Mouse (Mus musculus) cerebellum, adult 18-20 months (tissue): Measurements from ENCODE around the gene R3hdm4.

Experiments
- DNase-seq, 2 experiments: peaks; one replicate each; pipeline ENCODE4 v3.0.0; 2021

R3hdm4 gene

DNA sequence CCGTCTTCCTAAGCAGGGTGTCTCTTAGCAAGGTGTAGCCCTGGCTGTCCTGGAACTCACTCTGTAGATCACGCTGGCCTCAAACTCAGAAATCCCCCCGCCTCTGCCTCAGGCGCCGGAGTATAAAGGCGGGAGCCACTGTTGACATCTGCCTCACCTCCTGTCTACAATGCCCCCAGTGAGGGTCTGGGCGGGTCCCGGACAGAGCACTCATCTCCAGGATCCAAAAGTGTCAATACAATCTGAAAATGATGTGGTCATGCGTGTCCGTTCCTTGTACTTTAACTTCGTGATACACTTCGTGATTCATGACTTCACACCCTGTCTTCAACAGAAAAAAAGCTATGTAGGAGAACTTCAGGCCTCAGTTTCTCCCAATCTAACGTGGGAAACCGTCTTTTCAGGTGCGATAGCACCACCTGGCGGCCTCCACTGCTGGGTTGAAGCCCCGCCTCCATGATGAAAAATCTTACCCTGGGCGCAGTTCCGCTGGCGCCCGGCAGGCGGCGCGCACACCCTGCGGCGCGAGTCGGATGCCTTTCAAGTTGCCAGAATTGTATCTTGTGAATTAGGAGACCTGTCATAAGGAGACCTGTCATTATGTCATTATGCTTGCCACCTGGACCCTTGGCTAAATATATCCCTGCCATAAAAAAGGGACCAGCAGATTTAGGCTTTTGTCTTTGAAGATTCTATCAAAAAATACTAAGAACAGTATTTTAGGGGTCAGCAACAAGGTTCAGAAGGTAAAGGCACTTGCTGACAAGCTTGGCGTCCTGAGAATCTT, 4.2 kb upstream of the R3hdm4 start:
- peak; percentile 88 to 99 for DNase-seq

DNA sequence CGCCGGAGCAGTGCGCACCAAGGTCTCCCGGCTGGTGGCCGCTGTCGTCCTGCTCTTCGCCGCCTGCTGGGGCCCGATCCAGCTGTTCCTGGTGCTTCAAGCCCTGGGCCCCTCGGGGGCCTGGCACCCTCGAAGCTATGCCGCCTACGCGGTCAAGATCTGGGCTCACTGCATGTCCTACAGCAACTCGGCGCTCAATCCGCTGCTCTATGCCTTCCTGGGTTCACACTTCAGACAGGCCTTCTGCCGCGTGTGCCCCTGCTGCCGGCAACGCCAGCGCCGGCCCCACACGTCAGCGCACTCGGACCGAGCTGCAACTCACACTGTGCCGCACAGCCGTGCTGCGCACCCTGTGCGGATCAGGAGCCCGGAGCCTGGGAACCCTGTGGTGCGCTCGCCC, 564 bp upstream of the R3hdm4 start:
- DNase-seq, result peak in 1 of 2 experiments; percentile 56

DNA sequence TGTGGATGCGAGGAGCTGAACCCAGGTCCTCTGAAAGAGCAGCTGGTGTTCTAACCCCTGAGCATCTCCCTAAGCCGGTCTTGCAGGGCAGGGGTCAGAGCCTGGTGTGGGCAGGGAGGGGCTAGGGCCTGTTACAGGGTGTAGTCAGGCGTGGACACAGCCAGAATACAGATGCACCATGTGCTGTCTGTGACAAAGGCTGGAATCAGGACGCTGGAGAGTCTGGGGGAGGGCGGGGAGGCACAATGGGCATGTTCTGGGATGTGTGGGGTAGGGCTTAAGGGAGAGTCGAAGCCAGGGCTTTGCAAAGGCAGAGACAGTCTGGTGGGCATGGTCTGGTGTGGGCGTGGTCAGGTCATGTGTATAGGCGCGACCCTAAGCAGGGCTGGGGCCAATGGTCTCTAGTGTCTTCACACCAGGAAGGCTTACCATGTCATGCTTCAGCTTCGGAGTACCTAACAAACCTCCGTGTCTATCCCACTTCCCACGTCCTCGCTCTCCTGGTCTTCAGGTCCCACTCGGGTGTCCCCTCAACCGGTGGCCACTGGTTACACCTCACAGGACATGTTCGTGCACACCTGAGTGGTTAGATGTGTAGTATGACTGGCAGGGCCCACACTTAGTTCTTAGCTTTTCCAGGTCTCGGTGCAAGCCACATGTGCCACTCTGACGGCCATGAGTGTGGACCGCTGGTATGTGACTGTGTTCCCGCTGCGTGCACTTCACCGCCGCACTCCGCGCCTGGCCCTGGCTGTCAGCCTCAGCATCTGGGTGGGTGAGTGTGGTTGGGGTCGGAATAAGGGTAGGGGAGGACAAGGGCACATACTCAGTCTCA, 735 bp downstream of the R3hdm4 start:
- no peak for DNase-seq

DNA sequence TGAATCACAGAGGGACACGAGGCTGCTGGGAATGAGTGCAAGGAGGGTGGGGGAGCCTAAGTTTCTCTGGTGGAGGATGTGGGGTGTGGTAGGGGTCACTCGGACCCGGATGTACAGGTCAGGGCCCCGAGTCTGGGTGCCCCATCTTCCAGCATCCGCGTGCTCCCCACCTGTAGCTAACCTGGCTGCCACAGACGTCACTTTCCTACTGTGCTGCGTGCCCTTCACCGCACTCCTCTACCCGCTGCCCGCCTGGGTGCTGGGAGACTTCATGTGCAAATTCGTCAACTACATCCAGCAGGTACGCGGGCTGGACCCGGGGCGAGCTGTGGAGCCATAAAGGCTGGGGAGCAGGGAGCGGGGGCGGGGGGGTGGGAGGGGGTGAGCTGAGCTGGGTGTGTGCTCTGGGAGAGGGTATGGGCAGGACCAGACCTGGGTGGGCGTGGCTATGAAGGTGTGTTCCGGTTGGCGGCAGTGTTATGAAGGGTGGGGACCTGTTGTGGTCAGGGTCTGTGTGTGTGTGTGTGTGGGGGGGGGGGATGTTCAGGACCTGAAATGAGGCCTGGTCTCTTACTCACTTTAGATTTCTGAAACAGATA, 1.7 kb downstream of the R3hdm4 start:
- DNase-seq, result no peak

DNA sequence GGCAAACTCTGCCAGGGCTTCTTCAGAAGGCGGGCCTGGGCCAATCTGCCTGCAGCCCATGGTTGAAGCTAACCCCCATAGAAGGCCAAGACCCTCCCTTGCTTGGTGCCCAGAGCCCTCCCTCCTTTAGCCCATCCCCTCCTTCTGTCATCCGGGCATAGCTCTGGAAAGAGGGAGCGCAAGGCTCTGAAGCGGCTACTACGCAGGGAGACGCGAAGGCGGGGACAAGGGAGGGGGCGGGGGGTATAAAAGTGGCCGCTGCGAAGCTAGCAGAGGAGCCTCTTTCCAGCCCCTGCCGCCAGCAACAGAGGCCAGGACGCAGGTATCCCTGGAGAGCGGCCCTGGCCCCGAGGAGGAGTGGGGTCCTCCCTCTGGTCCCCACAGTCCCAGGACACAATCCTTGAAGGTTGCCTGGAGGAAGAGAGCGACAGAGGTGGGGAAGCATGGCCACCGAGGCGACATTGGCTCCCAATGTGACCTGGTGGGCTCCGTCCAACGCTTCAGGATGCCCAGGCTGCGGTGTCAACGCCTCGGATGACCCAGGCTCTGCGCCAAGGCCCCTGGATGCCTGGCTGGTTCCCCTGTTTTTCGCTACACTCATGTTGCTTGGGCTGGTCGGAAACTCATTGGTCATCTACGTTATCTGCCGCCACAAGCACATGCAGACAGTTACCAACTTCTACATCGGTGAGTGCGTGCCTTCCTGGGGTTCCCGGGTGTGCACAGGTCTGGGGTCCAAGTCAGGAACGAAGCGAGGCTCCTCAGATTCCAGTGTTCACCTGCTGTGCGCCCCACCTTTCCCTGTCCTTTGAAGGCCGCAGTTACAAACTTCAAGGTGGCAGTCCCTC, 2.6 kb downstream of the R3hdm4 start:
- peak; percentile 54 to 56 for DNase-seq

DNA sequence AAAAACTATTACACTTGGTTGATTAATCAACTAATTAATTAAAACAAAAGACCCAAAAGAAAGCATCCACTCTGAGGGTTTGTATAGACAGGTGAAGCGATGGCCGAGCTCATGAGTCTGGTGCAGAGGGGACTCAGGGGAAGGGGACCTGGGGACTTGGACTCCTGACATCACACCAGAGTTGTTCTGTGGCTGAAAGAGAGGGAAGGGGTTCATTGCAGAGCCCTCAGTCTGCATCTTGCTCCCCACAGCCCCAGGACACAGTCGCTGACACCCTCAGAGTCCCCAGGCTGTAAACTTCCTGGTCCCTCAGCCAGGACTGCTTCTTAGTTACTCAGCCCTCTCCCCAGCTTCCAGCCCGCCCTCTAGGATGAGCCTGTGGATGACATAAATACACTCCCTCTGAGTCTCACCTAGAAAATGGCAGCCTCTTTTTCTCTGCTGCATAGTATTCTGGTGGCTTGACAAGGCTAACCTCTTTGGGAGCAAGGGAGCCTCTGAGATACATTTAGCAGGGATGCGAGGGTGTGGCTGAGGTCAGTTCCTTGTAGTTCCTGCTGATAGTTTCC, 3.4 kb downstream of the R3hdm4 start:
- no peak for DNase-seq

DNA sequence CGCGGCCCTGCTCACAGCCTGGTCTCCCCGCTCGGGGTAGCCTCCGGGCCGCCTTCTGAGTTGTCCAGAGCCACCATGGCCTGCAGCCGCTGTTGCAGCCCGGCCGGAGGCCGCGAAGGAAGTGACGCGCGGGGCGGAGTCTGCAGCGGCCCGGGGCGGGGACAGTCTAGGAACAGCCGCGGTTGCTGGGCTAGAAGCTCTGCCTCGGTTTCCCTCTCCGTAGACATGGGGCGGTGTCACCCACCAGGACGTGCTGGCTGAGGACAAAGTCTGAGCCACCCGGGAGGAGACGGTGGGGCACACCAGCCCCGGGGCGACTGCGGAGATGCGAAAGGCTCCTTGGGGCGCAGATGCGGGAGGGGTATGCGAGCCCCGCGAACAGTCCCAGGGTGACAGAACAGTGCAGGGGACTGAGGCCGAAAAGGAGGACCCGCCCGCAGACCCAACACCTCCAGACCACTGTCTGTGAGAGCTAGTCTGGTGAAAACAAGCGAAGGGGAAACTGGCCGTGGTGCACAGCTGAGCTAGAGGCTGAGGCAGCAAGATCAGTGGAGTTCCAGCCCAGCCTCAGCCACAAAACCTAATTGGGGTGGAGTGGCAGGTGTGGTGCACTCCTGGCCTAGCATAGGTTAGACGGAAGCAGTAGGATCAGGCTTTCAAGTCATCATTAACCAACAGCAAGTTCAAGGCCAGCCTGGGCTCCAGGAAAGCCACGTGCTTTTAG, 4.0 kb downstream of the R3hdm4 start, which contains the start of gene Kiss1r:
Gene Kiss1r (plus strand): TSS at position 164 of the 724 bp plus-strand sequence.
- peak; percentile 90 to 93 for DNase-seq

DNA sequence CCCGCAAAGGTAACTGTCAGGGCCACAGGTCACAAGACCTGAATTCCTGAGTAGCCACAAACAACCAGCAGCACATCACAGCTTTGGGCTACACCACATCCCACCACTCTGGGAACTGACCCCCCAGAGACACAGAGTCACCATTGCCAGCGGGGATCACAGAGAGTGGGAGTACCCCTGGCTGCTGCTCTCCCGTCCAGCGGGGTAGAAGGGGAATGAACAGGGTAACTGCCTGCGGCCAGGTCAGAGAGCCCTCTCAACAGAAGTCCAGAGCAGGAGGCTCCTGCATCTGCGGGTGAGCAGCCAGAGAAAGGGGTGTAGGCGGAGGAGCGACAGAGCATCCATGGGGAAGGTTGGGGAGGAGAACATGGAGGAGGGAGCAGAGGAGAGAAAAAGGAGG, 4.9 kb downstream of the R3hdm4 start:
- peak in 1 of 2 experiments; percentile 40 for DNase-seq

DNA sequence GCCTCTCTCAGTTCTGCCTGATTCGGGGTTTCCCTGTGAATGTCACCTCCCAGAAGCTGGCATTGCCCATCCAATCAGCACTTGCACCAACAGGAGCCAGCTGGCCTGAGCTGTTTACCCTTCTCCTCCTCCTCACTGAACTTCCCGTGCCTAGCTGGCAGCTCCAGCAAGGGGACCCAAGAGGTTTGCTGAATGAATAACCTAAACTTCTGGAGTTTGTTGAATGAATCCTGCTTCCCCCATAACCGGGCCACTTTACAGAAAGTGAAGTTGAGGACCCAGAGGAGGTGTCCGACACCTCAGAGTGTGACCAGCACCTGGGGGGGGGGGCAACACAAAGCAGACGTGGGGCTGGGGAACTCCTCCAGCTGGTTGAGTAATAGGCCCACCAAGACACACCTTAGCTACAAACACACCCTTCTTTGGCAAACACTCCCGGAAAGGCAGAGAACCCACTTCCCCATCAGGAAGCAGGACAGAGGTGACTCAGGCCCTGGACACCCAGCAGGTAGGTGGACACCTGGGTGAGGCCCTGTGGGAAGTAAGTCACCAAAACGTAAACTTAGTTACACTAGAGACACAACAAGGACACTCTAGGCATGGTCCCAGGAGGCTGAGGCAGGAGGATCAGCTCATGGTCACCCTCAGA, 5.9 kb downstream of the R3hdm4 start:
- DNase-seq, result no peak

DNA sequence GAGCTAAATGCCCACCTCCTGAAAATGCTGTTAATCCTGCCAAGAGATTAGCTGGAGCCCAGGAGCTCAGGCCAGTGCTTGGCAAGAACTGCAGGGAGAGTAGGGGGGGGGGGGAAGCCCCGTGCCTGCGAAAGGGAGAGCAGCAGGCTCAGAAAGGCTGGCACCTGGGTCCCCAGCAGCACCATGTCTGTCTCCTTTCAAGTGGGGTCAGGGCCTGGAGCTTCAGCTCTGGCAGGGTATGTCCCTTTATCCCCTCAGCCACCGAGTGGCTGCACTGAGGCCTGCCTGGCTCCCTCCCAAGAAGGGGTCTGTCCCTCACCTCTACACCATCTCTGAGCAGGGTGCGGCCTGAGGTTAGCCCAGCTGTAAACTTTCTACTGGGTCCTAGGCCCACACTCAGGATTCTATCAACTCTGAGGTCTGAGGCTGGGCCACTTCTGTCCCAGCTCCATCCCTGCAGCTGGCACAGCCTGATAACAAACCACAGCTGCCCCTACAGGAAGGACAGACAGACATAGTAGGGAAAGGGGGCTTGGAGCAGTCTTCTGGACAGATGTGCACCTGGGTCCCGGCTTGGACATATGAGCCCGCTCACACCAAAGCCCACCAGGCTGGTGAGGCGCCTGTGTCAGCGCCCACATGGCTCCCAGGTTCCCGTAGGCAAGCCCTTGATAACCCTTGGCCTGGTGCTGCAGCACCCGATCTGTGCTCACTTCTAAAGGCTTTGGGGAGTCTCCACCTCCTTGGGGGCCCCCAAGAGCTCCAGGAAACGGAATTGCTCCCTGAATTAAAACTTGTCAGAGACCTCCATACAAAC, 6.7 kb downstream of the R3hdm4 start:
- DNase-seq, result no peak

DNA sequence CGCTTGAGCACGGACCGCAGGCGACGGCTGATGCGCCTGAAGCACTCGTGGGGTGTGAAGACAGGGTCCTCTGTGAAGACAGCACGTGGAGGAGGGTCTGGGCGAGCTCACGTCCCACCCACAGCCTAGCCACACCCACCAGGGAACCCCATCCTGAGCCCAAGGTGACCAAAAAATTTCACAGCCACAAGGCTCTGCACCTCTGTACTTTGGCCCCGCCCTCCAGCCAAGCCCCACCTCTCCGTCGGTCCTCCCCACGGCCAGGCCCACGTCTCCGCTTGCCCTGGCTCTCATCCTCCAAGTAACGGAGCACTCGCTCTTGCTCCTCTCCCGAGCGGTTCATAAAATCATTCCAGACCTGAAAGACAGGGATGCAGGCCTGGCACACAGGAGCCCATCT, 8.6 kb downstream of the R3hdm4 start:
- DNase-seq, result no peak

DNA sequence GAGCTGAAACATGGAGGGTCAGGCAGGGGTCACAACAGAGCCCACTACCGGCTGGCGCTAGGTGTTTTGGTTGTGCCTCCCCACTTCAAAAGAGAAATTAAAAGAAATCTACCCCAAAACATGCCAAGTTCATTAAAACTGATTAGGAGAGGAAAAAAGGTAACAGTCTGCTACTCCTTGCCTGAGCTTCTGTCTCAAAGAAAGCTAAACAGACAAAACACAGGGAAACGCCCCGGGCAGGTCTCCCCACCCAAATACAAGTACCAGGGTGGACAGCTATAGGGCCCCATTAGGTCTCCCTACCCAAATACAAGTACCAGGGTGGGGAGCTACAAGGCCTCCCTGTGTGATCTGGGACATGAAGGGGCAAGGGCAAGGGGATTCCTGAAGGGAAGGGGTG, 10.5 kb downstream of the R3hdm4 start, which contains the start of gene Gm26602:
Gene Gm26602 (plus strand): TSS at position 301 of the 400 bp plus-strand sequence.
- no peak for DNase-seq

DNA sequence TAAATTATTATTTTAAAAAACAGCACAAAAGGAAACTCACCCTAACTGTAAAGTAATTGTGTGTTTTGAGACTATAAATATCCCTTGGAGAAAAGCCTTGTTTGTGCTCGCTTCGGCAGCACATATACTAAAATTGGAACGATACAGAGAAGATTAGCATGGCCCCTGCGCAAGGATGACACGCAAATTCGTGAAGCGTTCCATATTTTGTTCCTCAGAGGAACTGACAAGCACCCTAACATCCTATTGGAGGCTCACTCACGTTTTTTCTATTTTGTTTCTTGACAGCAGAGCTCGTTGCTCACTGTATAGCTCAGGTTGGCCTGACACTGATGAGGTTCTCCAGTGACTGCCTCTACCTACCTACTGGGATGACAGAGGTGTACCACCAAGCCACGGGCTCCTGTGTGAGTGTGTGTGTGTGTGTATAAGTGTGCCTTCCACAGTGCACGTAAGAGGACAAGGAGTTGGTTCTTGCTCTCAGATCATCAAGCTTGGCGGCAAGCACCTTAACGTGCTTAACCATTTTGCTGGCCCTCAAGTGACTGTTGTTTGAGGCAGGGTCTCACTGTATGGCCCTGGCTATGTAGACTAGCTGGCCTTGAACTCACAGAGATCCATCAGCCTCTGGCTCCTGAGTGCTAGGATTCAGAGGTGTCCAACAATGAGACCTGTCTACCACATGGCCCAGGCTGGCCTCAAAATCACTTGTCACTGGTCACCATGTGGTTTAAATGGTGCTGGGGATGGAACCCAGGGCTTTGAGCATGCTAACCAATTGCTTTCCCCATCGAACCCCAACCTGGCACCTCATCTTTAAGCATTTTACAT, 11.7 kb downstream of the R3hdm4 start:
- peak; percentile 48 to 58 for DNase-seq

DNA sequence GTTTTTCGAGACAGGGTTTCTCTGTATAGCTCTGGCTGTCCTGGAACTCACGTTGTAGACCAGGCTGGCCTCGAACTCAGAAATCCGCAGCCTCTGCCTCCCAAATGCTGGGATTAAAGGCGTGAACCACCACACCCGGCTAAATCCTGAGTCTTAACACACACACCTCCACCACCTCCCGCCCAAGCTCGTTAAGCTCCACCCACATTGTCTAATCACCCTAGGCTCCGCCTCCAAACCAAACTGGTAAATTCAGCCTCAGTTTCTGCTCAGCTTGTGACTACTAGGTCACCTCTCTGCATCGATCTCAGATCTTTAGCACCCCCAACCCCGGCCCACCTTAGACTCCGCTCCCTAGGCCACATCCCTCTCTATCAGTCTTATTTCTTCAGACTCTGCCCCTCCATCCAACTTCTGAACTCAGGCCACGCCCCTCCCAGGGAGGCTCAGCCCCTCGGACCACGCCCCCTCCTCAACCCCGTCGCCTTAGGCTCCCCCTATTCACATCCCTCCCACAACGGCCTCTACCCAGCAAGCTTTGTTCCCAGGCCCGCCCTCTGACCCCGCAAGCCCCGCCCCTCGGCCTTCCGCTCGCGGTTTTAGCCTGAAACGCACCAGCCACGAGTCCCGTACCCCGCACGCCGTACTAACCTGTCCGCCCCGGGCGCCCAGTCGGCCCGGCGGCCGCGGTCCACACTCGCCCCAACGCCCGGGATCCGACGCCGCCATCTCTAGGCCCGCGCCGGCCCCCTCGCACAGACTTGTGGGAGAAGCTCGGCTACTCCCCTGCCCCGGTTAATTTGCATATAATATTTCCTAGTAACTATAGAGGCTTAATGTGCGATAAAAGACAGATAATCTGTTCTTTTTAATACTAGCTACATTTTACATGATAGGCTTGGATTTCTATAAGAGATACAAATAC, 12.6 kb downstream of the R3hdm4 start, which contains the start of gene Med16:
Gene Med16 (minus strand): TSS at position 757 of the 925 bp plus-strand sequence.
- peak; percentile 96 for DNase-seq

DNA sequence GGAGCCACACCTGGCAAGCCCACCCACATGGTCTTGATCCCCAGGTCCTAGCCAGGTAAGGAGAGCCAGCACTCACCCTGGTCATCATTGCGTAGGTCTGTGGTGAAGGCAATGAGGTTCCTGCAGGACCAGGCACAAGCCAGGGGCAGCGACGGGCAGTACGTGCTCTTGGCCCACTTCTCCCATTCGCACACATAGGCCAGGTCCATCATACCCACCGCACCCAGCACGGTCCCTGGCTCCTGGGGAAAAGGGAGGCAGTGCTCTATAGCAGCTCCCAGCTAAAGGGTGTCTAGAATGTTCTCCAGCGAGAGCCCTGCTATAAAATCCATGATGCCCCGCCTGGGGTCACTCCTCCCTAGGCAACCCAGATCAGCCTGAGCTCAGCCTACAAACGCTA, 13.6 kb downstream of the R3hdm4 start:
- DNase-seq, result no peak

DNA sequence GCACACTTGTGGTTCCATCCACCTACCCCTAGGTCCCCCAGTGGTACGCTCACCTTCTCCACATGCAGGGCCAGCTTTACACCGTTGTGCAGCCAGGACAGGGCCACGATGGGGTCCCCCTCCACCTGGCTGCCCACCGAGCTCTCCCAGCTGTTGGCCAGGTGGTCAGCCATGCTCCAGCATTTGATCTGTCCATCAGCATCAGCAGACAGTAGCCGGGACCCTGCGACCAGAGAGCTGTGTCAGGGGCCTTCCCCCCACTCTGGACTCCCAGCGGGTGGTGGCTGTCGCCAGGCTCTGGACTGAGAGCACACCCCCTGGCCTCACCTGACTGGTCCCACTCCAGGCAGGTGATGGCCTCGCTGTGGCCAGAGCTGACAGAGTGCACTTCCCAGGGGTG, 14.3 kb downstream of the R3hdm4 start:
- DNase-seq, result no peak

DNA sequence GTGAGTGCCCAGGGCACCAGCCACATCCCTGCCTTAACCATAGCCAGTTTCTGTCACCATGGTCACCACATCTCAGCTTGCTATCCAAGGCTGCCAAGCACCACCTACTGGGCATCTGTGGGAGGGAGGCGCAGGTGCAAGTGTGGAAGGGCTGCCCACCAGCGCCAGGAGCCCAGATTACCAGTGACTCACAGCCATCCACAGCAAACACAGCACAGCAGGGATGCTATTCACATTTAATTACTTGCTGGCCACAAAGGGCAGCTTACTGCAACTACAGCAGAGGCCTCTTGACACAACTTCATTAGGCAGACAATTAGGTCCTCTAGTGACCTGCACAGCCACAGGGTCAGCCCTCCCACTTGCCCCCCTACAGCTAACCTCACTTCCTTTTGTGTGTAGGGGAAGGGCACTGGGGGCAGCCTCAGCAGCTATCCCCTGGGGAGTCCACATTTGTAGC, 20.0 kb downstream of the R3hdm4 start:
- DNase-seq, result no peak
